Mouse (Mus musculus) megakaryocyte, embryonic 14.5 days (primary cell): ENCODE results near the gene Sun2. TPM values are rescaled to one million over a fixed set of nuclear protein-coding genes. Genes with fewer than 3 reads are reported as not detected.

Experiments
- H3K27me3 ChIP-seq: replicated peaks from 2 replicates; pipeline ENCODE3; 2012; ENCODE audit warnings: inconsistent platforms
- H3K36me3 ChIP-seq: replicated peaks from 2 replicates; pipeline ENCODE3; 2012; ENCODE audit warnings: low read length, inconsistent platforms, mixed read lengths
- H3K4me1 ChIP-seq: 2 replicates; pipeline ENCODE4 v1.6.1; 2012; ENCODE audit warnings: inconsistent platforms
- H3K4me3 ChIP-seq: replicated peaks from 2 replicates; pipeline ENCODE3; 2012; ENCODE audit warnings: moderate library complexity, mild to moderate bottlenecking, inconsistent platforms
- H3K9me3 ChIP-seq: 2 replicates; pipeline ENCODE4 v1.6.1; 2012; ENCODE audit warnings: inconsistent platforms
- FLI1 ChIP-seq: IDR thresholded peaks from 2 replicates; pipeline ENCODE4 v1.6.1; 2012; ENCODE audit warnings: low read length, inconsistent platforms, mixed read lengths
- GATA1 ChIP-seq: IDR thresholded peaks from 3 replicates; pipeline ENCODE4 v1.6.1; 2012; ENCODE audit warnings: mixed read lengths, low read length, inconsistent platforms, borderline replicate concordance
- polyA plus RNA-seq: library from polyadenylated mRNA; stranded (reverse); fragments of >175 nt; gene quantifications from 2 replicates; pipeline ENCODE4 v1.2.3, GENCODE M21; 2012; ENCODE audit warnings: low replicate concordance; ENCODE audit not compliant: insufficient read depth

Sun2 gene
- polyA plus RNA-seq, 1 experiment: 27.2 TPM

GRCm38 (mm10) chr15:79745312-79745711 lies 3.0 kb upstream of the Sun2 start:
- H3K4me3 ChIP-seq: no peak overlapping the region
- H3K4me1 ChIP-seq: peaks cover 55% of the 10 kb centered on the region
- peaks cover 23% of the 10 kb centered on the region for H3K36me3 ChIP-seq
- H3K27me3 ChIP-seq: peaks cover 2% of the 10 kb centered on the region
- no peaks in the 10 kb centered on the region for H3K9me3 ChIP-seq
- no peak for TF ChIP-seq FLI1
- no peak for TF ChIP-seq GATA1

- H3K36me3 ChIP-seq: peaks cover 29% of the 10 kb centered on the region
- peaks cover 56% of the 10 kb centered on the region for H3K4me1 ChIP-seq
- no peak overlapping the region for H3K4me3 ChIP-seq
- H3K27me3 ChIP-seq: peaks cover 2% of the 10 kb centered on the region
- no peaks in the 10 kb centered on the region for H3K9me3 ChIP-seq
- no peak for TF ChIP-seq GATA1
- no peak for TF ChIP-seq FLI1
Measured at GRCm38 (mm10) chr15:79744742-79745141, 2.4 kb upstream of the Sun2 start.

- H3K27me3 ChIP-seq: peaks cover 2% of the 10 kb centered on the region
- H3K4me1 ChIP-seq: peaks cover 56% of the 10 kb centered on the region
- H3K9me3 ChIP-seq: no peaks in the 10 kb centered on the region
- peaks cover 36% of the 10 kb centered on the region for H3K36me3 ChIP-seq
- H3K4me3 ChIP-seq: no peak overlapping the region
- TF ChIP-seq GATA1: no peak
- TF ChIP-seq FLI1: no peak
Measured at GRCm38 (mm10) chr15:79744001-79744400, 1.7 kb upstream of the Sun2 start.

GRCm38 (mm10) chr15:79742706-79743023 lies 329 bp upstream of the Sun2 start:
- Histone ChIP-seq H3K9me3 (no peaks in the 10 kb centered on the region), H3K36me3 (peaks cover 50% of the 10 kb centered on the region), H3K4me1 (peaks cover 57% of the 10 kb centered on the region), H3K27me3 (no peaks in the 10 kb centered on the region), H3K4me3 (peak overlapping the region; percentile 97)
- TF ChIP-seq FLI1 (no peak), GATA1 (no peak)

GRCm38 (mm10) chr15:79741173-79741858 lies 1.0 kb downstream of the Sun2 start:
- Histone ChIP-seq H3K9me3 (no peaks in the 10 kb centered on the region), H3K4me3 (peak overlapping the region; percentile 97), H3K4me1 (peaks cover 57% of the 10 kb centered on the region), H3K36me3 (peaks cover 63% of the 10 kb centered on the region), H3K27me3 (no peaks in the 10 kb centered on the region)
- TF ChIP-seq GATA1: no peak
- no peak for TF ChIP-seq FLI1

GRCm38 (mm10) chr15:79740739-79741138 lies 1.6 kb downstream of the Sun2 start:
- Histone ChIP-seq H3K4me1 (peaks cover 57% of the 10 kb centered on the region), H3K4me3 (peak overlapping the region; percentile 97), H3K27me3 (no peaks in the 10 kb centered on the region), H3K9me3 (no peaks in the 10 kb centered on the region), H3K36me3 (peaks cover 67% of the 10 kb centered on the region)
- TF ChIP-seq GATA1: no peak
- no peak for TF ChIP-seq FLI1

- H3K27me3 ChIP-seq: no peaks in the 10 kb centered on the region
- H3K36me3 ChIP-seq: peaks cover 91% of the 10 kb centered on the region
- TF ChIP-seq GATA1 (no peak), FLI1 (no peak)
- H3K4me1 ChIP-seq: peaks cover 25% of the 10 kb centered on the region
- no peak overlapping the region for H3K4me3 ChIP-seq
- H3K9me3 ChIP-seq: no peaks in the 10 kb centered on the region
Measured at GRCm38 (mm10) chr15:79734311-79734710, 8.0 kb downstream of the Sun2 start.

GRCm38 (mm10) chr15:79733640-79734039 lies 8.7 kb downstream of the Sun2 start:
- H3K27me3 ChIP-seq: no peaks in the 10 kb centered on the region
- no peaks in the 10 kb centered on the region for H3K9me3 ChIP-seq
- no peak for TF ChIP-seq GATA1
- no peak for TF ChIP-seq FLI1
- H3K4me3 ChIP-seq: no peak overlapping the region
- peaks cover 91% of the 10 kb centered on the region for H3K36me3 ChIP-seq
- H3K4me1 ChIP-seq: peaks cover 18% of the 10 kb centered on the region; the same call in 1 of the 2 replicates

GRCm38 (mm10) chr15:79733192-79733591 lies 9.1 kb downstream of the Sun2 start:
- H3K4me3 ChIP-seq: no peak overlapping the region
- no peaks in the 10 kb centered on the region for H3K27me3 ChIP-seq
- peaks cover 13% of the 10 kb centered on the region; the same call in 1 of the 2 replicates for H3K4me1 ChIP-seq
- H3K36me3 ChIP-seq: peaks cover 91% of the 10 kb centered on the region
- no peak for TF ChIP-seq GATA1
- no peaks in the 10 kb centered on the region for H3K9me3 ChIP-seq

GRCm38 (mm10) chr15:79731554-79731953 lies 10.8 kb downstream of the Sun2 start:
- peaks cover 12% of the 10 kb centered on the region; the same call in 1 of the 2 replicates for H3K4me1 ChIP-seq
- TF ChIP-seq FLI1 (no peak), GATA1 (no peak)
- peaks cover 91% of the 10 kb centered on the region for H3K36me3 ChIP-seq
- peaks cover 2% of the 10 kb centered on the region for H3K27me3 ChIP-seq
- H3K4me3 ChIP-seq: no peak overlapping the region
- no peaks in the 10 kb centered on the region for H3K9me3 ChIP-seq
